Mouse (Mus musculus): ENCODE measurements around the gene Plekha7. TPM values are rescaled to one million over a fixed set of nuclear protein-coding genes. Genes with fewer than 3 reads are reported as not detected.
"Not testable (repeated sequence)": the region's sequence is repeated elsewhere in the genome, so short reads cannot be mapped to it uniquely, and the experiment has no call there.

Gene Plekha7
- polyA plus RNA-seq, 1 experiment: 3.8 TPM

DNA sequence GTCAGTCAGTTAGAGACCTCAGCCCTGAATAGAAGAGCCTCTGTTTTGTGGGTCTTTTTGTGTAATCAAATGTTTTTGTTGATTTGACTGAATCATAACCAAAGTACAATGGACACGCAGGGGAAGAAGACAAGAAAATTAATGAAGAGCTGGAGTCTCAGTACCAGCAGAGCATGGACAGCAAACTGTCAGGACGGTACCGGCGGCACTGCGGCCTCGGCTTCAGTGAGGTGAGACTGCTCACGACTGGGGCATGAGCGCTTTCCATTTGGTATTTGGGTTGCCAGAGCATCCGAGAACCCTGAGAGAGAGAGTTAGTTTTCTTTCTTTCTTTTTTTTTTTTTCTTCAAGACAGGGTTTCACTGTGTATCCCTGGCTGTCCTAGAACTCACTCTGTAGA, 205.1 kb downstream of the Plekha7 start:
- Histone ChIP-seq H3K4me1 (ENCODE audit: control insufficient read depth, insufficient read depth, insufficient read length) (no peaks in the 10 kb centered on the region), H3K27me3 (ENCODE audit: control insufficient read depth, insufficient read depth, low read length) (no peaks in the 10 kb centered on the region), H3K36me3 (ENCODE audit: control insufficient read depth, insufficient read depth, low read length) (peaks cover 23% of the 10 kb centered on the region), H3K4me3 (ENCODE audit: extremely low read depth, insufficient read depth, insufficient read length) (no peak overlapping the region), H3K27ac (ENCODE audit: insufficient read depth, low read length) (no peak overlapping the region)
- no peak for TF ChIP-seq CTCF (IDR thresholded peaks at IDR 0.05; ENCODE audit: extremely low read depth, insufficient read depth, insufficient read length, insufficient replicate concordance)
- no peak for TF ChIP-seq POLR2A (IDR thresholded peaks at IDR 0.05; ENCODE audit: low read depth, low read length)
- 98% methylated on average over 9 of the region's 9 CpGs for WGBS
- DNase-seq (ENCODE audit: low read depth in 1 of 2, low spot score in 2 of 2): no peak

DNA sequence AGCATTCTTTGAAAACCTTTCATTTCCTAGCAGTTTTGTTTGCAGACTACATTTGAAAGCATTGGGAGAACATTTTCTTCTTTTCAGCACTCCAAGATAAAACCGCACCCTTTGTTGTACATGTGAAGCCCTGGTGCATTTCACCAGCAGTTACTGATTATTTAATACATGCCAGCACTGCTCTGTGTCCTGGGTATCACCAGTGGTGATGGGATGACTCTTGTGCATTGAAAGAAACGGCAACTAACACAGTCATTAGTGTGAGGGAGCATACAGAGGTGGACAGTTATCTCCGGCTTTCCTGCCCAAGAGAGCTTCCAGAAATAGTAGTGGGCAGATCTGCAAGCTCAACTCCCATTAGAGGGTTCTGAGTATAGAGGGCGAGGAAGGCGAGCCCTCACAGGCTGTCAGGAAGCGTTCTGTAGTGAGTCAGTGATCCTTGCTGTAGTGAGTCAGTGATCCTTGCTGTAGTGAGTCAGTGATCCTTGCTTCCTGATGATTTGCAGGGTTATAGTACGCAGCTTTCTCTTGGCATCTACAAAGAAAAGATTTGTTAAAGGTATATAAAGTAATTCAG, 208.1 kb downstream of the Plekha7 start:
- no peak overlapping the region for H3K27ac ChIP-seq (ENCODE audit: insufficient read depth, low read length)
- TF ChIP-seq CTCF (IDR thresholded peaks at IDR 0.05; ENCODE audit: extremely low read depth, insufficient read depth, insufficient read length, insufficient replicate concordance) (no peak), POLR2A (IDR thresholded peaks at IDR 0.05; ENCODE audit: low read depth, low read length) (no peak)
- H3K27me3 ChIP-seq (ENCODE audit: control insufficient read depth, insufficient read depth, low read length): no peaks in the 10 kb centered on the region
- 62% methylated on average over 7 of the region's 7 CpGs for WGBS
- peaks cover 16% of the 10 kb centered on the region for H3K36me3 ChIP-seq (ENCODE audit: control insufficient read depth, insufficient read depth, low read length)
- no peak overlapping the region for H3K4me3 ChIP-seq (ENCODE audit: extremely low read depth, insufficient read depth, insufficient read length)
- H3K4me1 ChIP-seq (ENCODE audit: control insufficient read depth, insufficient read depth, insufficient read length): 0 out of 2 replicates have a peak, but pooled peaks cover 1% of the 10 kb centered on the region
- no peak for DNase-seq (ENCODE audit: low read depth in 1 of 2, low spot score in 2 of 2)

DNA sequence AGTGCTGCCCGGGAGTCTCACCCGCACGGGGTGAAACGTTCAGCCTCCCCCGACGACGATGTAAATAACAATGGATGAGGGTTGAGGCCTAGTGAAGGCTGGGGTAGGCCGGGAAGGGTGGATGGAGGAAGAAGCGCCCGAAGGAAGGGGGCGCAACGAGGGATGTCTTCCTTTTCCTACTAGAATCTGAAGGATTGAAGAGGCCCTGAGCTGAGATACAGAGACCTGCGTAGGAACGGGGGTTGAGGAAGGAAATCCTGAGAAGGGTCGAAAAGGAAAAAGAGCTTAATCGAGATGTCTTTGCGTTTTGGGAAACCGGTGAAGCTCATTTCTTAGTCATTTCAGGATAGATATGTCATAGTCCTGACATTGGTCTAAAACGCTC, 214.7 kb downstream of the Plekha7 start:
- H3K4me3 ChIP-seq (ENCODE audit: extremely low read depth, insufficient read depth, insufficient read length): peak overlapping the region; percentile 87
- H3K36me3 ChIP-seq (ENCODE audit: control insufficient read depth, insufficient read depth, low read length): no peaks in the 10 kb centered on the region
- H3K27me3 ChIP-seq (ENCODE audit: control insufficient read depth, insufficient read depth, low read length): no peaks in the 10 kb centered on the region
- DNase-seq (ENCODE audit: low read depth in 1 of 2, low spot score in 2 of 2): no peak
- H3K27ac ChIP-seq (ENCODE audit: insufficient read depth, low read length): peak overlapping the region; percentile 86
- TF ChIP-seq POLR2A (IDR thresholded peaks at IDR 0.05; ENCODE audit: low read depth, low read length): no peak
- TF ChIP-seq CTCF (IDR thresholded peaks at IDR 0.05; ENCODE audit: extremely low read depth, insufficient read depth, insufficient read length, insufficient replicate concordance): no peak
- peaks cover 4% of the 10 kb centered on the region; the same call in 1 of the 2 replicates for H3K4me1 ChIP-seq (ENCODE audit: control insufficient read depth, insufficient read depth, insufficient read length)
- under 1% methylated on average over 19 of the region's 19 CpGs for WGBS

DNA sequence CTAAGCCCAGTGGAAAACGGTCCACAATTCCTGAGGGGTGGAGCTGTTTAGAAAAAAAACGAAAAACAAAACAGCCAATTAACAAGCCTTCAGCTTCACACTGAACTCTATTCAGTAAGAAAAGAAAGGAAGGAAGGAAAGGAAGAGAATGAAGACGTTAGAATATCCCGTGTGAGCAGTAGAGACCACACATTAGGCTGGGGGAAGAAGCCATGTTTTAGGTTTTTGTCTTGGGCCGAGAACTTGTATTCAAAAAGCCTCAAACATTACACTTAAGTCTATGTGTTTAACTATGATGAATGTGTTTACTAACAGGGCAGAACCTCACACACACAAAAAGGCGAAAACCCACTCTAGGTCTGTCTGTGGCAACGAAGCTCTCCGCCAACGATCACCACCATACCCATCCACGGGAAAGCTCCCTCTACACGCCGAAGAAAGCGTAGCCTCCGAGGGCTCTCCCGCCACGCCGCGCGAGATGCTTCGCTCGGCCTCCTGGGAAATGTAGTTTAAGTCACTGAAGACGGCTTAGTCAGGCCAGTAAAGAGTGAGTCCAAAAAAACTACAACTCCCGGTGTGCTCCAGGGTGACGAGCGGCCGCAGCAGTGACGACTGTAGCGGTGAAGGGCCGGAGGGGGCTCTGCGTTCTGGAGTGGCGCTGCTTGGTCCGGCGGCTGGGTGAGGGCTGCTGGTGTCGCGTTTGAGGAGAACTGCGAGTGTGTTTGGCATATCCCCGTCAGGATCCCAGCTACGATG, 215.3 kb downstream of the Plekha7 start:
- under 1% methylated on average over 38 of the region's 38 CpGs for WGBS
- Histone ChIP-seq H3K4me1 (ENCODE audit: control insufficient read depth, insufficient read depth, insufficient read length) (peaks cover 4% of the 10 kb centered on the region; the same call in 1 of the 2 replicates), H3K4me3 (ENCODE audit: extremely low read depth, insufficient read depth, insufficient read length) (peak overlapping the region; percentile 87), H3K36me3 (ENCODE audit: control insufficient read depth, insufficient read depth, low read length) (no peaks in the 10 kb centered on the region), H3K27ac (ENCODE audit: insufficient read depth, low read length) (peak overlapping the region; percentile 86), H3K27me3 (ENCODE audit: control insufficient read depth, insufficient read depth, low read length) (no peaks in the 10 kb centered on the region)
- TF ChIP-seq CTCF (IDR thresholded peaks at IDR 0.05; ENCODE audit: extremely low read depth, insufficient read depth, insufficient read length, insufficient replicate concordance): peak; percentile 16; the same call in 1 of the 2 replicates
- TF ChIP-seq POLR2A (IDR thresholded peaks at IDR 0.05; ENCODE audit: low read depth, low read length): peak; percentile 74
- DNase-seq (ENCODE audit: low read depth in 1 of 2, low spot score in 2 of 2): peak; percentile 90 to 93

DNA sequence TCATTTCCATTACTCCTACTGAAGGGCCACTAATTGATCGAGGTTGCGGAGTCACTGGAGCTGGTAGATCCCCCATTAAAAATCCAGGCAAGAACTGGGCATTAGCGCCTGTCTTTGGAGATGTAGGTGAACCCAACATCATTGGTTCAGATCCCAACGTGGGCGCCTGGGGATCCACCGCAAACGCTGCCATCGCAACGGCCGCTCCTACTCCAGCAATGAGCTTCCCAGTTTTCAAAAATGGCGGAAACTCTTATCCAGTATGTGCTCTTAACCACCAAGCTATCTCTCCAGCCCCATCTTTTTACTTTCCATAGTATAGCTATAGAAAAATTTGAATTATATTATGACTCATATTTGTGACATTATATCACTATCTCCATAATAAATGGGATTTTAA, 223.8 kb downstream of the Plekha7 start, which contains the start of gene Gm4353:
Gene Gm4353, minus strand, starts transcription at position 270 of the 400 bp plus-strand sequence.
- H3K4me1 ChIP-seq (ENCODE audit: control insufficient read depth, insufficient read depth, insufficient read length); H3K4me3 ChIP-seq (ENCODE audit: extremely low read depth, insufficient read depth, insufficient read length); H3K36me3 ChIP-seq (ENCODE audit: control insufficient read depth, insufficient read depth, low read length); H3K27ac ChIP-seq (ENCODE audit: insufficient read depth, low read length); H3K27me3 ChIP-seq (ENCODE audit: control insufficient read depth, insufficient read depth, low read length); DNase-seq (ENCODE audit: low read depth in 1 of 2, low spot score in 2 of 2): not testable (repeated sequence)
- WGBS: 94% methylated on average over 11 of the region's 11 CpGs

Other genes with a start within 250 kb of the Plekha7 start
- 0.29 and 0.85 TPM in 2 replicates for gene Gm4353, start 223.7 kb downstream of the Plekha7 start, polyA plus RNA-seq (2012; rRNA removed)
- 73.6 and 160 TPM in 2 replicates for gene Rps13, start 25.8 kb upstream of the Plekha7 start, polyA plus RNA-seq (2012; rRNA removed)
- gene Pik3c2a, start 135.1 kb upstream of the Plekha7 start, polyA plus RNA-seq (2012; rRNA removed): 1.8 TPM in 2 replicates
- 1.7 and 2.5 TPM in 2 replicates for gene Nucb2, start 196.0 kb upstream of the Plekha7 start, polyA plus RNA-seq (2012; rRNA removed)